Mouse (Mus musculus): Measurements from ENCODE around the gene Tec. TPM values are rescaled to one million over a fixed set of nuclear protein-coding genes. Genes with fewer than 3 reads are reported as not detected.

The Tec gene
- total and polyA plus RNA-seq, 3 experiments, result 7.9 to 25.9 (median 20.1) TPM

- H3K4me1 ChIP-seq (ENCODE audit: control insufficient read depth in 1 of 2, insufficient read depth in 2 of 2), result peaks cover 14 to 88% of the 10 kb centered on the region in 2 experiments
- no peak overlapping the region for H3K4me2 ChIP-seq (ENCODE audit: insufficient read depth, low read depth, poor library complexity, severe bottlenecking)
- no peaks in the 10 kb centered on the region for H3K9me3 ChIP-seq (replicated peaks; ENCODE audit: low read length)
- H3K27me3 ChIP-seq (replicated peaks), result no peaks in the 10 kb centered on the region
- no peak overlapping the region for H3K27ac ChIP-seq (ENCODE audit: insufficient read depth, low read depth)
- H3K4me3 ChIP-seq (replicated peaks in 1 of 3; ENCODE audit: low read depth in 2 of 3, low read length in 2 of 3, poor library complexity in 1 of 3), result no peak overlapping the region
- H3K9ac ChIP-seq (ENCODE audit: insufficient read depth, low read depth), result no peak overlapping the region
- DNase-seq (ENCODE audit: extremely low read depth), result no peak
- no peaks in the 10 kb centered on the region for H3K79me2 ChIP-seq (replicated peaks; ENCODE audit: control insufficient read depth, extremely low read depth, insufficient read depth, poor library complexity, severe bottlenecking)
- dilution Hi-C loops (cut with MboI; ENCODE audit: extremely low pct_ligation_motif_present, extremely low pct_unique_long_range_greater_than_20kb, low sequenced_read_pairs) (no loop called here), in situ Hi-C loops (cut with MboI; ENCODE audit: low pct_ligation_motif_present, low pct_unique_long_range_greater_than_20kb, low sequenced_read_pairs) (no loop called here)
- TF ChIP-seq USF1 (IDR thresholded peaks at IDR 0.05; ENCODE audit: low read depth, low read length), result no peak
- TF ChIP-seq ZC3H11A (IDR thresholded peaks at IDR 0.05; ENCODE audit: low read depth, low read length), result no peak
- TF ChIP-seq E2F4 (IDR thresholded peaks at IDR 0.05; ENCODE audit: insufficient replicate concordance, low read depth, low read length), result no peak
- no peak for TF ChIP-seq JUND (conservative IDR thresholded peaks at IDR 0.05; ENCODE audit: low read depth, low read length)
- TF ChIP-seq GABPA (IDR thresholded peaks at IDR 0.05; ENCODE audit: insufficient replicate concordance, low read depth, low read length), result no peak
- TF ChIP-seq EP300 (IDR thresholded peaks at IDR 0.05; ENCODE audit: low read length), result no peak
- no peak for TF ChIP-seq JUN (IDR thresholded peaks at IDR 0.05; ENCODE audit: insufficient read depth, low read depth, low read length)
- TF ChIP-seq CHD2 (IDR thresholded peaks at IDR 0.05; ENCODE audit: low read length), result no peak
- no peak for TF ChIP-seq ZMIZ1 (IDR thresholded peaks at IDR 0.05; ENCODE audit: low read depth, low read length)
- no peak for TF ChIP-seq MYC (IDR thresholded peaks at IDR 0.05; ENCODE audit: low read depth, low read length)
- no peak for TF ChIP-seq TBP (conservative IDR thresholded peaks at IDR 0.05; ENCODE audit: low read depth, low read length)
- TF ChIP-seq CHD1 (IDR thresholded peaks at IDR 0.05; ENCODE audit: low read depth, low read length), result no peak
- H3K36me3 ChIP-seq (replicated peaks in 1 of 2; ENCODE audit: control insufficient read depth in 1 of 2, insufficient read depth in 1 of 2, low read length in 1 of 2), result peaks cover 0 to 37% of the 10 kb centered on the region in 2 experiments
Measured at GRCm38 (mm10) chr5:72809480-72809879, 58.8 kb downstream of the Tec start.

DNA sequence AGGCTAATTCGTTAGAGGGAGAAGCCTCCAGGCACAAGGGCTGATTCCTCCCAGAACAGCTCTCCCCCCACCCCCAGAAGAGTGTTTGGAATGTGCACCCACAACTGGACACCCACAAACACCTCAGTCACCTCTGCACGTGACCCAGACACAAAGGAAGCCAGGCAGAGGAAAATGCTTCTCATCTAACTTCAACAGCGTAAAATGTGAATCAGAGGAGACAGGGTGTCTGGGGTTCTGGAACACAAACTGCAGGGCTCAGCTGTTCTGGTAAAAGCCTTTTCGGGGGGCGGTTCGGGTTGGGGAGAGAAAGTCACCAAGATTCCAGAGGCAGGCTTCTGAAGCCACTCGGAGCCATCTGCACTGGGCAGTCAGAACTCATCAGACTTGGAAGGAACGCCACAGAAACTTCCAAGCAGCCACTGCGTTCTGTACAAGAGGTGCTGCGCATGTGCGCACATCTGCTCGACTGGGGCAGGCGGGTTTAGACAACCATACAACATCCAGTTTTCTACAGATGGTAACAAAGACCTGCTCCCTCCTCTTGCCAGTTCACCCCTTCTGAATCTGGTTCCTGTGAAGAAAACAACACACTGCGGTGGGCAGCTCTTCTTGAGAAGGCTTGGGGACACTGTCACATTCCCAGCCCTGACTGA lies 59.7 kb downstream of the Tec start:
- H3K9ac ChIP-seq (ENCODE audit: insufficient read depth, low read depth), result no peak overlapping the region
- H3K4me2 ChIP-seq (ENCODE audit: insufficient read depth, low read depth, poor library complexity, severe bottlenecking), result no peak overlapping the region
- H3K27me3 ChIP-seq (replicated peaks), result no peaks in the 10 kb centered on the region
- H3K9me3 ChIP-seq (replicated peaks; ENCODE audit: low read length), result no peaks in the 10 kb centered on the region
- DNase-seq (ENCODE audit: extremely low read depth), result no peak
- in situ Hi-C loops (cut with MboI; ENCODE audit: low pct_ligation_motif_present, low pct_unique_long_range_greater_than_20kb, low sequenced_read_pairs) (no loop called here), dilution Hi-C loops (cut with MboI; ENCODE audit: extremely low pct_ligation_motif_present, extremely low pct_unique_long_range_greater_than_20kb, low sequenced_read_pairs) (no loop called here)
- H3K4me3 ChIP-seq (replicated peaks in 1 of 3; ENCODE audit: low read depth in 2 of 3, low read length in 2 of 3, poor library complexity in 1 of 3), result no peak overlapping the region
- no peaks in the 10 kb centered on the region for H3K79me2 ChIP-seq (replicated peaks; ENCODE audit: control insufficient read depth, extremely low read depth, insufficient read depth, poor library complexity, severe bottlenecking)
- H3K27ac ChIP-seq (ENCODE audit: insufficient read depth, low read depth), result no peak overlapping the region
- peaks cover 0 to 44% of the 10 kb centered on the region in 2 experiments for H3K36me3 ChIP-seq (replicated peaks in 1 of 2; ENCODE audit: control insufficient read depth in 1 of 2, insufficient read depth in 1 of 2, low read length in 1 of 2)
- TF ChIP-seq ZKSCAN1 (IDR thresholded peaks at IDR 0.05; ENCODE audit: borderline replicate concordance, low read depth, low read length), result no peak
- no peak for TF ChIP-seq MYC (IDR thresholded peaks at IDR 0.05; ENCODE audit: low read depth, low read length)
- no peak for TF ChIP-seq TBP (conservative IDR thresholded peaks at IDR 0.05; ENCODE audit: low read depth, low read length)
- no peak for TF ChIP-seq NRF1 (IDR thresholded peaks at IDR 0.05; ENCODE audit: low read depth, low read length)
- TF ChIP-seq MEF2A (IDR thresholded peaks at IDR 0.05; ENCODE audit: borderline replicate concordance, low read depth, low read length), result no peak
- no peak for TF ChIP-seq ZNF384 (IDR thresholded peaks at IDR 0.05; ENCODE audit: low read depth, low read length)
- no peak for TF ChIP-seq KAT2A (IDR thresholded peaks at IDR 0.05; ENCODE audit: insufficient replicate concordance, low read length)
- H3K4me1 ChIP-seq (ENCODE audit: control insufficient read depth in 1 of 2, insufficient read depth in 2 of 2), result peaks cover 14 to 88% of the 10 kb centered on the region in 2 experiments

Data from CH12.LX (cell line).